Mouse (Mus musculus): ENCODE results near the gene Wdr86. TPM values are rescaled to one million over a fixed set of nuclear protein-coding genes. Genes with fewer than 3 reads are reported as not detected.
"Not testable (repeated sequence)": the region's sequence is repeated elsewhere in the genome, so short reads cannot be mapped to it uniquely, and the experiment has no call there.

Wdr86 gene
- polyA plus RNA-seq (2015; fragmentation: Nextera tagmentation; extraction: Ambion mirVana): 6.8 and 8.4 TPM in 2 replicates

GRCm38 (mm10) chr5:24730488-24730871 is at the start of gene Wdr86:
TSS of gene Wdr86 (minus strand) at chr5:24730727.
- Histone ChIP-seq H3K27me3 (replicated peaks; ENCODE audit: control insufficient read depth, insufficient read depth, low read length) (no peaks in the 10 kb centered on the region; the same call in 1 of the 2 replicates), H3K4me3 (ENCODE audit: low read length) (peak within 1 kb of the TSS; percentile 61), H3K4me2 (ENCODE audit: low read depth, low read length) (peak within 1 kb of the TSS; percentile 95), H3K4me1 (ENCODE audit: control insufficient read depth, insufficient read depth, low read length) (peaks cover 31% of the 10 kb centered on the region), H3K36me3 (ENCODE audit: control insufficient read depth, insufficient read depth, low read length) (no peaks in the 10 kb centered on the region), H3K9ac (ENCODE audit: low read depth, low read length) (peak within 1 kb of the TSS; percentile 75), H3K27ac (ENCODE audit: low read length) (0 out of 2 replicates have a peak within 1 kb of the TSS, but pooled peaks have one; percentile 4), H3K9me3 (ENCODE audit: control insufficient read depth, low read length) (no peaks in the 10 kb centered on the region)
- under 1% methylated on average over 21 of the region's 23 CpGs for WGBS
- ATAC-seq: peak; percentile 24

- Histone ChIP-seq H3K4me3 (ENCODE audit: low read length) (no peak overlapping the region), H3K9me3 (ENCODE audit: control insufficient read depth, low read length) (no peaks in the 10 kb centered on the region), H3K9ac (ENCODE audit: low read depth, low read length) (no peak overlapping the region), H3K4me2 (ENCODE audit: low read depth, low read length) (no peak overlapping the region), H3K27me3 (replicated peaks; ENCODE audit: control insufficient read depth, insufficient read depth, low read length) (no peaks in the 10 kb centered on the region), H3K36me3 (ENCODE audit: control insufficient read depth, insufficient read depth, low read length) (no peaks in the 10 kb centered on the region), H3K4me1 (ENCODE audit: control insufficient read depth, insufficient read depth, low read length) (no peaks in the 10 kb centered on the region), H3K27ac (ENCODE audit: low read length) (no peak overlapping the region)
- ATAC-seq: 0 out of 2 replicates have a peak, but pooled peaks have one; percentile 16
- WGBS: 49% methylated on average over 15 of the region's 15 CpGs
Observed at GRCm38 (mm10) chr5:24779881-24780512, 49.5 kb upstream of the Wdr86 start.

GRCm38 (mm10) chr5:24779321-24779720 is 48.8 kb upstream of the Wdr86 start:
- no peak overlapping the region for H3K27ac ChIP-seq (ENCODE audit: low read length)
- H3K36me3 ChIP-seq (ENCODE audit: control insufficient read depth, insufficient read depth, low read length): no peaks in the 10 kb centered on the region
- no peak overlapping the region for H3K4me2 ChIP-seq (ENCODE audit: low read depth, low read length)
- H3K9me3 ChIP-seq (ENCODE audit: control insufficient read depth, low read length): no peaks in the 10 kb centered on the region
- H3K9ac ChIP-seq (ENCODE audit: low read depth, low read length): no peak overlapping the region
- ATAC-seq: no peak
- H3K4me1 ChIP-seq (ENCODE audit: control insufficient read depth, insufficient read depth, low read length): no peaks in the 10 kb centered on the region
- H3K27me3 ChIP-seq (replicated peaks; ENCODE audit: control insufficient read depth, insufficient read depth, low read length): no peaks in the 10 kb centered on the region
- H3K4me3 ChIP-seq (ENCODE audit: low read length): no peak overlapping the region

- Histone ChIP-seq H3K4me3 (ENCODE audit: low read length) (no peak overlapping the region), H3K36me3 (ENCODE audit: control insufficient read depth, insufficient read depth, low read length) (no peaks in the 10 kb centered on the region), H3K9me3 (ENCODE audit: control insufficient read depth, low read length) (no peaks in the 10 kb centered on the region), H3K27ac (ENCODE audit: low read length) (no peak overlapping the region), H3K4me2 (ENCODE audit: low read depth, low read length) (0 out of 2 replicates have a peak overlapping the region, but pooled peaks have one; percentile 16), H3K4me1 (ENCODE audit: control insufficient read depth, insufficient read depth, low read length) (no peaks in the 10 kb centered on the region), H3K9ac (ENCODE audit: low read depth, low read length) (no peak overlapping the region), H3K27me3 (replicated peaks; ENCODE audit: control insufficient read depth, insufficient read depth, low read length) (no peaks in the 10 kb centered on the region)
- ATAC-seq: no peak
- 45% methylated on average over 13 of the region's 13 CpGs for WGBS
Observed at GRCm38 (mm10) chr5:24778843-24779140, 48.3 kb upstream of the Wdr86 start.

- no peaks in the 10 kb centered on the region for H3K36me3 ChIP-seq (ENCODE audit: control insufficient read depth, insufficient read depth, low read length)
- no peak; the same call in 1 of the 2 replicates for ATAC-seq
- no peaks in the 10 kb centered on the region for H3K27me3 ChIP-seq (replicated peaks; ENCODE audit: control insufficient read depth, insufficient read depth, low read length)
- H3K4me1 ChIP-seq (ENCODE audit: control insufficient read depth, insufficient read depth, low read length): no peaks in the 10 kb centered on the region
- H3K9me3 ChIP-seq (ENCODE audit: control insufficient read depth, low read length): no peaks in the 10 kb centered on the region
- WGBS: 25% methylated on average over 17 of the region's 17 CpGs
- 0 out of 2 replicates have a peak overlapping the region, but pooled peaks have one; percentile 16 for H3K4me2 ChIP-seq (ENCODE audit: low read depth, low read length)
- H3K27ac ChIP-seq (ENCODE audit: low read length): no peak overlapping the region
- no peak overlapping the region for H3K4me3 ChIP-seq (ENCODE audit: low read length)
- H3K9ac ChIP-seq (ENCODE audit: low read depth, low read length): no peak overlapping the region
Observed at GRCm38 (mm10) chr5:24778082-24778842, 47.7 kb upstream of the Wdr86 start.

GRCm38 (mm10) chr5:24776681-24777080 is 46.2 kb upstream of the Wdr86 start:
- H3K9ac ChIP-seq (ENCODE audit: low read depth, low read length): no peak overlapping the region
- H3K4me2 ChIP-seq (ENCODE audit: low read depth, low read length): no peak overlapping the region
- no peaks in the 10 kb centered on the region for H3K27me3 ChIP-seq (replicated peaks; ENCODE audit: control insufficient read depth, insufficient read depth, low read length)
- H3K27ac ChIP-seq (ENCODE audit: low read length): no peak overlapping the region
- no peaks in the 10 kb centered on the region for H3K9me3 ChIP-seq (ENCODE audit: control insufficient read depth, low read length)
- H3K36me3 ChIP-seq (ENCODE audit: control insufficient read depth, insufficient read depth, low read length): no peaks in the 10 kb centered on the region
- ATAC-seq: no peak
- no peaks in the 10 kb centered on the region for H3K4me1 ChIP-seq (ENCODE audit: control insufficient read depth, insufficient read depth, low read length)
- H3K4me3 ChIP-seq (ENCODE audit: low read length): no peak overlapping the region
- 69% methylated on average over 4 of the region's 4 CpGs for WGBS

- H3K4me1 ChIP-seq (ENCODE audit: control insufficient read depth, insufficient read depth, low read length); H3K27me3 ChIP-seq (replicated peaks; ENCODE audit: control insufficient read depth, insufficient read depth, low read length); H3K27ac ChIP-seq (ENCODE audit: low read length); H3K4me2 ChIP-seq (ENCODE audit: low read depth, low read length); H3K36me3 ChIP-seq (ENCODE audit: control insufficient read depth, insufficient read depth, low read length); H3K4me3 ChIP-seq (ENCODE audit: low read length); ATAC-seq; H3K9me3 ChIP-seq (ENCODE audit: control insufficient read depth, low read length); H3K9ac ChIP-seq (ENCODE audit: low read depth, low read length): not testable (repeated sequence)
- WGBS: 86% methylated on average over 16 of the region's 16 CpGs
Observed at GRCm38 (mm10) chr5:24774549-24774948, 44.0 kb upstream of the Wdr86 start.

GRCm38 (mm10) chr5:24757816-24758215 is 27.3 kb upstream of the Wdr86 start, which contains the start of gene Crygn:
TSS of gene Crygn (minus strand) at chr5:24758008.
- Histone ChIP-seq H3K9me3 (ENCODE audit: control insufficient read depth, low read length) (no peaks in the 10 kb centered on the region), H3K4me3 (ENCODE audit: low read length) (no peak within 1 kb of the TSS), H3K4me1 (ENCODE audit: control insufficient read depth, insufficient read depth, low read length) (peaks cover 3% of the 10 kb centered on the region; the same call in 1 of the 2 replicates), H3K36me3 (ENCODE audit: control insufficient read depth, insufficient read depth, low read length) (no peaks in the 10 kb centered on the region), H3K9ac (ENCODE audit: low read depth, low read length) (no peak within 1 kb of the TSS), H3K4me2 (ENCODE audit: low read depth, low read length) (no peak within 1 kb of the TSS), H3K27ac (ENCODE audit: low read length) (no peak within 1 kb of the TSS), H3K27me3 (replicated peaks; ENCODE audit: control insufficient read depth, insufficient read depth, low read length) (no peaks in the 10 kb centered on the region)
- WGBS: 56% methylated on average over 18 of the region's 18 CpGs
- no peak for ATAC-seq

- H3K4me3 ChIP-seq (ENCODE audit: low read length): no peak overlapping the region
- no peaks in the 10 kb centered on the region for H3K9me3 ChIP-seq (ENCODE audit: control insufficient read depth, low read length)
- no peak overlapping the region for H3K9ac ChIP-seq (ENCODE audit: low read depth, low read length)
- 36% methylated on average over 3 of the region's 3 CpGs for WGBS
- H3K4me1 ChIP-seq (ENCODE audit: control insufficient read depth, insufficient read depth, low read length): peaks cover 8% of the 10 kb centered on the region
- H3K4me2 ChIP-seq (ENCODE audit: low read depth, low read length): no peak overlapping the region
- H3K27me3 ChIP-seq (replicated peaks; ENCODE audit: control insufficient read depth, insufficient read depth, low read length): no peaks in the 10 kb centered on the region
- H3K27ac ChIP-seq (ENCODE audit: low read length): no peak overlapping the region
- no peaks in the 10 kb centered on the region for H3K36me3 ChIP-seq (ENCODE audit: control insufficient read depth, insufficient read depth, low read length)
- peak; percentile 32; the same call in 1 of the 2 replicates for ATAC-seq
Observed at GRCm38 (mm10) chr5:24756931-24757330, 26.4 kb upstream of the Wdr86 start.
